Mouse (Mus musculus) stomach, embryonic 15.5 days (tissue): ENCODE data around the gene Faah. TPM values are rescaled to one million over a fixed set of nuclear protein-coding genes. Genes with fewer than 3 reads are reported as not detected.

Source experiments
- ATAC-seq: fragments of 200-750 bp; cut with Nextera tagmentation; 2 replicates; pipeline ENCODE4 v1.8.0; 2017; ENCODE audit warnings: low read depth, moderate number of reproducible peaks, moderate TSS enrichment; ENCODE audit not compliant: insufficient read depth, low FRiP score
- H3K27ac ChIP-seq: fragments of 300-500 bp; sonication (generic); 2 replicates; pipeline ENCODE4 v1.5.1; 2015; ENCODE audit warnings: mild to moderate bottlenecking, inconsistent platforms
- H3K27me3 ChIP-seq: fragments of 300-500 bp; sonication (generic); replicated peaks from 2 replicates; pipeline ENCODE4 v1.6.1; 2015; ENCODE audit warnings: inconsistent platforms
- H3K36me3 ChIP-seq: fragments of 300-500 bp; sonication (generic); 2 replicates; pipeline ENCODE4 v1.6.1; 2015; ENCODE audit warnings: inconsistent platforms
- H3K4me1 ChIP-seq: fragments of 300-500 bp; sonication (generic); 2 replicates; pipeline ENCODE4 v1.6.1; 2015; ENCODE audit warnings: inconsistent platforms
- H3K4me2 ChIP-seq: fragments of 300-500 bp; sonication (generic); 2 replicates; pipeline ENCODE4 v1.6.1; 2015; ENCODE audit warnings: mild to moderate bottlenecking, inconsistent platforms
- H3K4me3 ChIP-seq: fragments of 300-500 bp; sonication (generic); replicated peaks from 2 replicates; pipeline ENCODE4 v1.5.1; 2015; ENCODE audit warnings: inconsistent platforms
- H3K9ac ChIP-seq: fragments of 300-500 bp; sonication (generic); 2 replicates; pipeline ENCODE4 v1.6.1; 2015; ENCODE audit warnings: inconsistent platforms
- H3K9me3 ChIP-seq: fragments of 300-500 bp; sonication (generic); 2 replicates; pipeline ENCODE4 v1.6.1; 2016; ENCODE audit warnings: inconsistent platforms
- WGBS: fragments of 180-500 bp; shearing (Covaris S2); methylation state at CpG from one replicate; pipeline ENCODE4 v1.1.7; 2015; 5-methylcytosine and 5-hydroxymethylcytosine counted together
- polyA plus RNA-seq: library from polyadenylated mRNA; unstranded; fragments of >200 nt; fragmentation: Nextera tagmentation; extraction: Ambion mirVana; gene quantifications from 2 replicates; pipeline ENCODE4 v1.2.1, GENCODE M21; 2015

Gene Faah
- polyA plus RNA-seq, 1 experiment from 2014 or later, result 14.8 TPM

DNA sequence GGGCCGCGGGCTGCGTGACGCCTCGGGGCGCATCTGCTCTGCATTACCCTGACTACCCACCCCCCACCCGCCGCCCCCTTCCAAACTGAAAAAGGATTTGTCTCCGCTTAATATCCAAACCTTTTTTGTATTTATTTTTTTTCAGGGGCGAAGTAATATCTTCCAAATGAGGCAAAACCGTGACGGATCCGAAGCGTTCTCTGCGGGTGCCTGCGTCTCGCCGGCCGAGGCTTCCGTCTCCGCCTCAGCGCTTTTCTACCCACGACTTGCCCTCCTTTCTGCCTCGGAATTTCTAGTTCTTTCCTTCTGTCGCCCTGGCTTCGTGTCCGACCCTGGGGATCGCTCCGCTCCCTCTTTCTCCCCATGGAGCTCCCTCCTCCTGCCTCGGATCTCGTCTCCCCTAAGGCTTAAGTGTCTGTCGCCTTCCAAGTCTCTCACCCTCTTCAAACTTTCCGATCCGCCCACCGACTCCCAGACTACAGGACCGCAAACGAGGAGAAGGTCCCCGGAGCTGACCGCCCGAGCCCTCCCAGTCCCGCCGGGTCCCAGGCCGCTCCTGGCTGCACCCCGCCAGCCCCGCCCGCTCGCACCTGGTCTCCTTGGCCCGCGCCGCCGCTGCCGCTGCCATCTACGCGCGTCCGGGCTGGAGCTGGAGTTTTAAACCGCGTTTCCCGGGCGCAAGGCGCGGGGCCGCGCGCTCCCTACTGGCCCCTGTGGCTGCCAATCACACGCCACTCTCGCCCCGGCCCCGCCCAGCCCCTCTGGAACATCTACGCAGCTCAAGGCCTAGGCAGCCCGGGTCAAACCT is 78.2 kb downstream of the Faah start, which contains the start of gene Dmbx1:
Gene Dmbx1 (minus strand): TSS at position 632 of the 808 bp plus-strand sequence.
- 0 out of 2 replicates have a peak, but pooled peaks have one; percentile 40 for ATAC-seq
- Histone ChIP-seq H3K36me3 (no peaks in the 10 kb centered on the region), H3K4me3 (peak within 1 kb of the TSS; percentile 19), H3K4me2 (peak within 1 kb of the TSS; percentile 44), H3K9ac (no peak within 1 kb of the TSS), H3K9me3 (no peaks in the 10 kb centered on the region), H3K4me1 (peaks cover 11% of the 10 kb centered on the region), H3K27me3 (peaks cover 98% of the 10 kb centered on the region), H3K27ac (no peak within 1 kb of the TSS)
- under 1% methylated on average over 70 of the region's 71 CpGs for WGBS

DNA sequence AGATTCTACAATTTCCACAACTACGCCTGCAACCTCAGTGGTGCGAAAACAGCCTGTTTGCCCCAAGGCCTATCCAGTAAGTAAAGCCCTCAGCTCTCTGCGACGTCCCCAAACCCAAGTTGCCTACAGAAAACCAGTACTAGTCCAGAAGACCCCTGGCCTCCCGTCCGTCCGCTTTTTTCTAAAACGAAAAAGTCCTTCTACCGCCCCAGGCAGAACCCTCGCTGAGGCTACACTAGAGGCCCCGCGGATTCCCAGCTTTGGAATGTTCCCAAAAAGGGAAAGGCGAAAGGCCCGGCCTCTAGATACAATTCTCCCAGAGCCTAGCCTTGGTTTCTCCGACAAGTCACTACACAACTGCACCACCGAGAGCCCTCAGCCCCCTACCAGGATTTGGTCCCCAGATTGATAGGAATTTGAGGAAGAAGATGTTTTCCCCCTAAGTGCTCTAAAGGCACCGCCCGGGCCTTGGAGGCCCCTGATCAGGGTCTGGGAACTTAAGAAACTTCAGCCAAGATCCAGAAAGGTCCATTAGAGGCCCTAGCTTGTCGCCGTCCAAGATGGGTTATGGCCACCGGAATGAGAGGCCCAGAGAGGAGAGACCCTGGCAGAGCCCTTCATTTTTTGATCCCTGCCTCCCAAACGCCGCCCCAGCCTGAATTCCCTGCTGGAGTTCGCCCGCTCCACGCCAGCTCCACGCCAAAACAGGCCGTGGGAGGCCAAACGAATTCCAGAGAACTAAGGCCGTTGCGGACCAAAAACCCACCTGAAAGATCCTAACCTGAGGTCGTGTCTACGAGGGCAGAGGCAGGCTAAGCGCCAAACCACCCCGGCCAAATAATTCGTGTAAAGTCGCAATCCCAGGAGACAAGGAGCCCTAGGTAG is 79.2 kb downstream of the Faah start:
- Histone ChIP-seq H3K9me3 (no peaks in the 10 kb centered on the region), H3K4me2 (no peak overlapping the region), H3K9ac (no peak overlapping the region), H3K27ac (no peak overlapping the region), H3K36me3 (no peaks in the 10 kb centered on the region), H3K4me1 (peaks cover 11% of the 10 kb centered on the region), H3K4me3 (no peak overlapping the region), H3K27me3 (peaks cover 98% of the 10 kb centered on the region)
- 3% methylated on average over 37 of the region's 37 CpGs for WGBS
- ATAC-seq, result no peak

DNA sequence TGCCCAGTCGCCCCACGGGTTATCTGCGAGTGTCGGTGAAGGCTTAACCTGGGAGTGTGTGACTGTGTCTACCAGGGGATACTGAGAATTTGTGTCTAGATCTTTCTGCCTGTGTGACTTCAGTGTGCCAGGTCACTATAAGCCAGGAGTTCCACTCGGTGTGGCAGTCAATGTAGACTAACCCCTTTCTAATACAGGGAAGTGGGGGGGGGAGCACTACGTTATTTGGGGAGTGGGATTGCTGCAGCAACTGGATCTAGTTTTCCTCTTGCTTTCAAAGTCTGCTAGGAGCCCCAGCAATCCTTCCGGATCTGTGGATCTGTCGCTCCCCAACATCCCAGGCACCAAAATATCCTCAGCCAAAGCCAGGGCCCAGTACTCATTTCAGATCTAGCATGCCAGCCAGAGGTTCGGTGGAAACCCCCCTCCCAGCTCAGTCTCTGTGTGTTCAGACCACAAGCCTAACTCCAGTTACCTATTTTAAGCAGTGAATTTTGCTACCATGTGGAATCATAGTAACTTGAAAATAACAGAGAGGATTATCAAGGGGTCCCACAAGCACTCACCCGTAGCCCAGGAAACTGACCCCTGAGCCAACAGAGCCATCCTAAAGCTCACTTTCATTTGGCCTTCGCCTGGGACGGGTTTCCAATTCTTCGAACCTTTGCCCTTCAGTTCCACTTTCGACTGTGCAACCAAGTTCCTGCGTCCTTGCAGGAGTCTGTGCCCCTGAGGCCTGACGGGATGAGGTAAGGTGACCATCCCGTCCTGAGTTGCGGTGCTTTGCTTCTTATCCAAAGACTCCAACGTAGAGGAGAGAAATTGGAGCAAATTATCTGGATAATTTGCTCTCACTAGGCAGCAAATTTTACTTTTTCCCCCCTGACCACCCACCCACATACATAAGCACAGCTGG is 80.4 kb downstream of the Faah start:
- peaks cover 98% of the 10 kb centered on the region for H3K27me3 ChIP-seq
- H3K4me3 ChIP-seq, result no peak overlapping the region

DNA sequence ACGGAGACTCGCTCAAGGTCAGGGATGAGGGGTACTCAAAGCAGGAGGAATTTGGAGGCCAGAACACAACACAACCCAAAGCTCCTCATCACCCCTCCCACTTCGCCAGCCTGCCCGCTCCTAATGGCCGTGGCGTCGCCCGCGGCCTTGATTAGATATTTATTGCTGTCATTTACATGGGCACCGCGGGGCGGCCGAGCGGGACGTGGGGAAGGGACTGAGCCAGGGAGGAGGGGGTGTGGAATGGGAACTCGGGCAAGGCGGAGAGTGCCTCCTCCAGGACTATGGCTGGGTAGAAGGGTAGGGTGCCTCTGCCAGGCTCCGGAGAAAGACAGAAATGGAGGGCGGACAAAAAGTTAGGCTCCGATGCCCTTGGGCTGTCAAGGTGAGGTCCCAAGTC is 81.1 kb downstream of the Faah start:
- no peaks in the 10 kb centered on the region for H3K36me3 ChIP-seq
- H3K4me1 ChIP-seq, result peaks cover 11% of the 10 kb centered on the region
- ATAC-seq, result no peak
- H3K27ac ChIP-seq, result no peak overlapping the region
- H3K9me3 ChIP-seq, result no peaks in the 10 kb centered on the region
- no peak overlapping the region for H3K9ac ChIP-seq
- H3K4me3 ChIP-seq, result no peak overlapping the region
- no peak overlapping the region; the same call in 1 of the 2 replicates for H3K4me2 ChIP-seq
- 1% methylated on average over 20 of the region's 20 CpGs for WGBS
- peaks cover 98% of the 10 kb centered on the region for H3K27me3 ChIP-seq

More for the DNA sequence above, 80.4 kb downstream of the Faah start:
- Histone ChIP-seq H3K4me1 (peaks cover 11% of the 10 kb centered on the region), H3K36me3 (no peaks in the 10 kb centered on the region), H3K9me3 (no peaks in the 10 kb centered on the region), H3K4me2 (no peak overlapping the region), H3K27ac (no peak overlapping the region), H3K9ac (no peak overlapping the region)
- WGBS, result 7% methylated on average over 19 of the region's 19 CpGs
- ATAC-seq, result no peak

DNA sequence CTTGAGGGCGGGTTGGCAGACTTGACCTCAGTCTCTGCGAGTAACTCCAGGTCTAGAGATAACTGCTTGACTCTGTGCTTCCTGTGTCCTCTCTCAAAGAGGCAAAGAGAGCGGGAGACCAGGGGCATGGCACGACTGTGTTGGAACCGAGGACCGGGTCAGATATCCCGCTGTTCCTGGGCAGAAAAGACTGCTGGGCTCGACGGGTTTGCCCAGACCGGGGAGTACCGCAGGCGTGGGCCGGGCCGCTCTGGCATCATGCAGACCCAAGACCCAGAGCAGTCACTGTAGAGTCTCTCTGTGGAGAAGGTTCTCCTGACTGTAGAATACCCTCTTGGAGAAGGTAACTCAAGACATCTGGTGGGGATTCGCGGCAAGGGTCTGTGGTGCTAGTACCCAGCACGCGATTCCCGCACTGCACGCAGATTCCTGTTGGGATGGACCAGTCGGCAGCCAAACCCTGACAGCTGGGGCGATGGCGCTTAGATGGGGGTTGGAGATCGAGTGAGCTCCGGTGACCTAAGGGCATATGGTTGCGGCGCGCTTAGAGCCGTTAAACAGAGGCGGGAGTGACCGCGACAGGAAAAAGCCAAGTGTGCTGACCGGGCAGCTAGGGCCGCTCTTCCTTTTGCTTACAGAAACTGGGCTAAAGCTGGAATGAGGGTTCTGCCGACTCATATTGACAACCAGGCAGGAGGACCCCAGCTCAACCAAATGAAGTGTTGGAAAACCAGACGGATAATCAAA is 81.7 kb downstream of the Faah start:
- no peak overlapping the region for H3K9ac ChIP-seq
- H3K9me3 ChIP-seq, result no peaks in the 10 kb centered on the region
- no peak overlapping the region for H3K27ac ChIP-seq
- under 1% methylated on average over 36 of the region's 36 CpGs for WGBS
- peak overlapping the region; percentile 3; the same call in 1 of the 2 replicates for H3K4me3 ChIP-seq
- H3K27me3 ChIP-seq, result peaks cover 98% of the 10 kb centered on the region
- no peaks in the 10 kb centered on the region for H3K36me3 ChIP-seq
- peaks cover 11% of the 10 kb centered on the region for H3K4me1 ChIP-seq
- no peak overlapping the region for H3K4me2 ChIP-seq
- ATAC-seq, result no peak

DNA sequence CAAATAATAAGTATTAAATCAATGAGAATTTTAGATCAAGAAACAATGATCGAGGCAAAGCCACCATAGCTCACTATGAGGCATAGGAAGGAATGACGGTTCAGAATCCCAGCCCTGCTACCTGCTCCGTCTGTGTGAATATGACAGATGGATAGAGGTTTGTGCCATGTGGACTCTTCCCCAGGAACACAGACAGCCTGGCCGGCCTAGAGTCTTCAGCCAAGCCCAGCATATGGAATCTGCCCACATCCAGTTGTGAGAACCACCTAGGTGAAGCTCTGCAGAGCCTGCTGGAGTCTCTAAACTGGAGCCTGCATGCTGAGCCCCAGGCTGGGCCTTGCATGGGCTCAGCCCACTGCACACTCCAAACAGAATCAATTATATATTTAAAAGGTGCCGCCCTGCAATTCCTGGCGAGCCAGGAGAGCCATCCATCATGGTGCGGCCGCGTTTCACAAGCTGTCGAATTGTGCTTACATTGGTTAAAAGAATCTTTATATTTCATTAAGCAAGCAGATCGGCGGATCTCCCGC is 86.1 kb downstream of the Faah start:
- H3K36me3 ChIP-seq, result no peaks in the 10 kb centered on the region
- no peak overlapping the region for H3K27ac ChIP-seq
- H3K9me3 ChIP-seq, result no peaks in the 10 kb centered on the region
- ATAC-seq, result no peak
- WGBS, result 25% methylated on average over 13 of the region's 13 CpGs
- H3K9ac ChIP-seq, result no peak overlapping the region
- no peak overlapping the region for H3K4me2 ChIP-seq
- H3K27me3 ChIP-seq, result peaks cover 74% of the 10 kb centered on the region
- no peak overlapping the region for H3K4me3 ChIP-seq
- 0 out of 2 replicates have a peak, but pooled peaks cover 2% of the 10 kb centered on the region for H3K4me1 ChIP-seq

DNA sequence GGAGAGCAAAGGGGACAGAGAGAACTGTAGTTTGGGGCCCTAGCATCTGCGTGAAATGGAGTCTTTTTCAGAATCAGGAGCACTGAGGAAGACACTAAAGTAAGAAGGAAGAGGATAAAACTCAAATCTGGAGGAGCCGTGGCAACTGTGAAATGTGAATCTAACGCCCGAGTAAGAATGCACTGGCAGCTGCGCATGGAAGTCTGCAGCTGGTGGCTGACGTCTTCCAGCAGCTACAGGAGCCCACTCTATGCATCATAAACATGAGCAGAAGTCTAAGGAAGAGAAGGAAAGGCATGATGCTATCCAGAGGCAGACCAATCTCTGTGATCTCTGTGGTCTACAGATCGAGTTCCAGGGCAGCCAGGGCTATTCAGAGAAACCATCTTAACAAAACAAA is 90.1 kb downstream of the Faah start:
- WGBS, result 35% methylated on average over 7 of the region's 7 CpGs

DNA sequence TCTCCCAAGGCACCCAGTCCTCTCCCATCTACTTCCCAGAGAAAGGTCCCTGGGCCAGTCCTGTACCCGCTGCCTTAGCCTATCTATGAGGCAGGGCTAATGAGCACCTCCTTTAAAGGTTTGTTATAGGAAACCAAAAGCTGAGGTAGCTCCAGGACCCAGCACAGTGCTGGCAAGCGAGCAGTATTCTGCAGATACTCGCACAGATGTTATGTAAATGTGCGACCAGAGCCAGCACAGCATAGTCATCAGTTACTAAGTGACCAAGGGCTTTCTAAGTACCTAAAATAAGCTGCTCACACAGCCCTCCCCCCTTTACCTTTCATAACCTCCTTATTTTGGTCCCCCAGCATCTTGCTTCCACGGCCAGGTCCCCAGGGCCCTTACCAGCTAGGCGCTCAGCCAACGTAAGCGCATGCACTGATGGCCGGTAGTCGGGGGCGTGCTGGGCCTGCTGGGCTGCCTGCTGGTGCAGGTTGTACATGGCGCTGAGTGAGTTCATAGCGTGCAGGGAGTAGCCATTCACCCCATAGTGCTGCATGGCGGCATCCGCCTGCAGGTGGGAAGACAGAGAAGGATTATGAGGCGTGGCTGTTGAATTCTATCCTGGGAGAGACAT is 94.4 kb downstream of the Faah start:
- no peak overlapping the region for H3K9ac ChIP-seq
- no peak for ATAC-seq
- no peaks in the 10 kb centered on the region for H3K9me3 ChIP-seq
- no peaks in the 10 kb centered on the region for H3K4me1 ChIP-seq
- 68% methylated on average over 16 of the region's 16 CpGs for WGBS
- no peak overlapping the region for H3K4me3 ChIP-seq
- peaks cover 17% of the 10 kb centered on the region for H3K27me3 ChIP-seq
- no peak overlapping the region for H3K4me2 ChIP-seq
- no peak overlapping the region for H3K27ac ChIP-seq
- H3K36me3 ChIP-seq, result no peaks in the 10 kb centered on the region

More for the DNA sequence above, 90.1 kb downstream of the Faah start:
- H3K4me2 ChIP-seq, result no peak overlapping the region
- peaks cover 36% of the 10 kb centered on the region for H3K27me3 ChIP-seq
- H3K9ac ChIP-seq, result no peak overlapping the region
- H3K36me3 ChIP-seq, result no peaks in the 10 kb centered on the region
- no peak overlapping the region for H3K27ac ChIP-seq
- no peak for ATAC-seq
- H3K4me1 ChIP-seq, result no peaks in the 10 kb centered on the region
- H3K4me3 ChIP-seq, result no peak overlapping the region
- no peaks in the 10 kb centered on the region for H3K9me3 ChIP-seq

DNA sequence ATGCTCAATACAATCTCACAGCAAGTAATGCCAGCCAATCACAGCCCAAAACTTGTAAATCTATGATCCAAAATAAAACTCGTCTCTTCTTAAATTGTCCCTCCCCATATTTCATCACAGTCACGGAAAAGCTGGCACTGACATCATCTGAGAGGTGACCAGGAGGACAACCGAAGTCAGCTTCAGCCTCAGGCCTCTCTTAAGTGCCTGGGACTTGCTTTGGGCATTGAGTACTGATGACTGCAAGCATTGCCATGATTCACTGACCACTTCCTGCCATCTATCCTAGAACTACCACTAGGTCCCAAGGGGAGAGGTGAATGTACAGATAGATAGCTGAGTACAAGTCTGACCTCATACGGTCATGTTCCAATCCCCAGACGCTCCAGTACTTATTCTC is 95.0 kb downstream of the Faah start:
- no peak overlapping the region for H3K4me3 ChIP-seq
- no peak for ATAC-seq
- no peak overlapping the region for H3K4me2 ChIP-seq
- H3K9ac ChIP-seq, result no peak overlapping the region
- 76% methylated on average over 5 of the region's 5 CpGs for WGBS
- H3K9me3 ChIP-seq, result no peaks in the 10 kb centered on the region
- H3K27ac ChIP-seq, result no peak overlapping the region
- no peaks in the 10 kb centered on the region for H3K36me3 ChIP-seq
- H3K4me1 ChIP-seq, result no peaks in the 10 kb centered on the region
- H3K27me3 ChIP-seq, result peaks cover 20% of the 10 kb centered on the region

DNA sequence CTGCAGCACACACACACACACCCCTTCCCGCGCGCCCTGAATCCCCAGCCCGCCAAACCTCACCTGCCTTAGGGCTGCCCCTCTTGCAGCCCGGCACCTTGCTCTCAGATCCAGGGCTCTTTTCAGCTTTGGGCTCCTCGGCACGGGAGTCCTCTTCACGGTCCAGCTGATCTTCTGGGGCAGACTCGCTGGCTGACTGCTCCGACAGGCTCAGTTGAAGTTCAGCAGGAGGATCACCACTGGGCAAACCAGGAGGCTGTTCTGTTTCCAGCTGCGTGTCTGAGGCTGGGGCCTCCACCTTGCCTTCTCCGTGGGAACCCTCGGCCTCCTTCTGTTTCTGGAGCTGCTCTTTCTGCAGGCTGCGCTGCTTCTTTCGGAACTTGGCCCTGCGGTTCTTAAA is 97.8 kb downstream of the Faah start:
- ATAC-seq, result no peak
- H3K9me3 ChIP-seq, result no peaks in the 10 kb centered on the region
- no peaks in the 10 kb centered on the region for H3K4me1 ChIP-seq
- H3K9ac ChIP-seq, result no peak overlapping the region
- no peak overlapping the region for H3K27ac ChIP-seq
- no peaks in the 10 kb centered on the region for H3K36me3 ChIP-seq
- no peak overlapping the region for H3K4me2 ChIP-seq
- peaks cover 27% of the 10 kb centered on the region for H3K27me3 ChIP-seq
- 78% methylated on average over 16 of the region's 16 CpGs for WGBS
- no peak overlapping the region for H3K4me3 ChIP-seq
